Mouse (Mus musculus) E14TG2a.4 (cell line): ENCODE measurements at regions not wholly inside any gene's neighbourhood (a gene's known extent, or its start where the extent isn't known, plus 50 kb on each side); places are given as distances from the start of the nearest gene placed in this dataset.

Source experiments
- CTCF ChIP-seq: conservative IDR thresholded peaks from 2 replicates; pipeline ENCODE4 v1.5.1; 2014; ENCODE audit warnings: low read length
- POU5F1 ChIP-seq: IDR thresholded peaks from 2 replicates; pipeline ENCODE4 v1.6.1; 2014; ENCODE audit warnings: low read length, borderline replicate concordance

- TF ChIP-seq CTCF (no peak), POU5F1 (no peak)
Measured at GRCm38 (mm10) chr11:114360321-114360720, 293.5 kb upstream of the Sdk2 start.
